Mouse (Mus musculus) right cerebral cortex, postnatal 36 days (tissue): ENCODE data around the gene Ttc41.
"Not testable (repeated sequence)": the region's sequence is repeated elsewhere in the genome, so short reads cannot be mapped to it uniquely, and the experiment has no call there.

Experiments
- DNase-seq, 2 experiments: peaks; one replicate each; pipeline ENCODE4 v3.0.0; 2022; ENCODE audit warnings: low spot score in 2 of 2, mixed read lengths in 1 of 2

The Ttc41 gene

DNA sequence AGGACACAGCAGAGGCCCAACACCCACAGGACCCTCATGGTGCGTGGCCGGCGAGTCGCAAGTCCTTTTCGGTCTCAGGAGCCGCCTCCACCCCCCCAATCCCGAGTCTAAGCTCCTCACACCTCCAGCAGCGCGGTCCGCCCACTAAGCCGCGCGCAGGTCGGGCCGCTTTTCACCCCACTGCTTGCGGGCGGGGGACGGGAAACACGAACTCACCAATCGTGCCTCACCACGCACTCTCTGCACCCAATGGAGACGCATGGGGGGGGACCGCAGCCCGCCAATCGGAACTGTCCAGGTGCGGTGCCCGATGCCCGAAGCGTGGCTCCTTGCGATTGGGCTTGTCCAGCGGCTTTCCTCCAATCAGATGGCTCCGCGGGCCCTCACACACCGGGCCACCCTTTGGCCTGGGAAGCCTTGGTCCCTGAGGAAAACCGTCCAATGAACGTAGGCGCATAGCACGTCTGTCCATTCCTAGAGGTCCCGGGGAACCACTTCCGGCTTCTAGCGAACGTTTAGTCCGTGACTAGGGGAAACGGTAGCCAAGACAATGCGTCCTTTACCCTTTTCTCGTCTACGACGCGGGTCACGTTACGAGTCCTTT is at the start of gene Ttc41, which contains the start of gene Hsp90b1:
TSS of gene Ttc41 (plus strand) at position 494 of the 604 bp plus-strand sequence.
TSS of gene Hsp90b1 (minus strand) at position 192 of the 604 bp plus-strand sequence.
- peak; percentile 100 for DNase-seq

DNA sequence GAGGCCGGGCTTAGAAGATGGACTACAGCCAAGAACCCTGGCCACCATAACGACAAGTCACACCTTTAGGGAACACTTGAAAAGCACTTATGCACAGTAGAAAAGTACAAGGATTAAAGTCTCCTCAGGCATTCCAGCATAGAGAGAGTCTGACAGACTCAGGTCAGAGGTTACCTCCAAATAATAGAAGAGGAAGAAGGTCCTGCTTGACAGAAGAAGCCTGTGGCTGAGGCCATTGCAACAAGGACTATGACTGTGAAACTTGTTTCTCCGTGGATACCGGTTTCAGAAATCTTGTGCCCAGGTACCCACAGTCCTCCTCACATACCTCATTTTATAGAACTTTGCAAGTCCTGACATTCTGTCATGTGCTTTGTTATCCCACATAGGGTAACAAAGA is 35.1 kb upstream of the Ttc41 start:
- not testable (repeated sequence) for DNase-seq

DNA sequence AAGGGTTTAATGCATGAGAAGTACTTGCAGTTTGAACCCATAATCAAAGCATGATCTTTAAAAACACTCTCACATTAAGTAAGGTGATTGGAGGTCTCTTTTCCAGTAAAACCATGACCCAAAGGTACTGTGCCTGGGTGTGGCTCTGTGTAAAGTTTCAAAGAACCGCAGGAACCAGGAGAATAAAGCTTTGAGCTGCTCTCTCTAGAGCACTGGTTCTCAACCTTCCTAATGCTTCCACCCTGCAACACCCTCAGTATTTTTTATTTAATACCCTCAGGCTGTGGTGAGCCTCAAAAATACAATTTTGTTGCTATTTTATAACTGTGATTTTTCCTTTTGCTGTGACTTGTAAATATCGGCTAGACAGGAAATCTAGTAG is 20.8 kb upstream of the Ttc41 start:
- DNase-seq, result not testable (repeated sequence)

DNA sequence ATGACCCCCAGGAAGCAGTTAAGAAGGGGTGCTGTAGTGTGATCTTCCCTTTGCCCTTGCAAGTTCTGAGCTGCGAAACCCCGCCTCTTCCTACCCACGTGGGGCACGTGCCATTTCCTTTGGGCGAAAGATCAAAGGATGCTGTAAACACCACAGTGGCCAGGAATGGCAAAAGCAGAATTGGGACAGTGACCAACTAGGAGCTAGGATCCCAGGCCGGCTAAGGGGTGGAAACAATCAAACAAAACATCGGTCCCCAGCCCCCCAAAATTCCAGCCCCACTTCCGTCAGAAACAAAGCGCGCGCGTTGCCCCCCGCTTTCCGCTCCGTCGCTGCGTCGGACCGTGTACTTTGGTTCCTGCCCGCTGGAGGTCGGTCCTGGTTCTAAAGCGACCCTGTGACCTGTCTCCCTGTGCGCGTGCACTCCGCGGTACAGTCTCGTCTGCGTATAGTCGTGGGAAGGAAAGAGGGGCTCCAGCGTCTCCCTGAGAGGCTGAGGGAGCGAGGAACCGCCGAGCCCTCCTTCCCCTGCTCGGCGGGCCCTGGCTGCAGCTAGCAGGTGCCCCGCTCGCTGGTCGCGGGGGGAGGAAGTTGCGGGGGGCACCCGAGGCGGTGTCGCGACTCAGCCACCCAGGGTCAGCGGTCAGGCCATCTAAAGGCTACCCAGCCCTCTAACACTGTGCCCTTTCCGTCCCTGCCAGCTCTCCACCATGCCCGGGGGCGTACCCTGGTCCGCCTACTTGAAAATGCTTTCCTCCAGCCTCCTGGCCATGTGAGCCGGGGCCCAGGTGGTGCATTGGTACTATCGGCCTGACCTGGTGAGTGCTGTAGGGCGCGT is 20.2 kb upstream of the Ttc41 start:
- peak; percentile 64 to 70 for DNase-seq

DNA sequence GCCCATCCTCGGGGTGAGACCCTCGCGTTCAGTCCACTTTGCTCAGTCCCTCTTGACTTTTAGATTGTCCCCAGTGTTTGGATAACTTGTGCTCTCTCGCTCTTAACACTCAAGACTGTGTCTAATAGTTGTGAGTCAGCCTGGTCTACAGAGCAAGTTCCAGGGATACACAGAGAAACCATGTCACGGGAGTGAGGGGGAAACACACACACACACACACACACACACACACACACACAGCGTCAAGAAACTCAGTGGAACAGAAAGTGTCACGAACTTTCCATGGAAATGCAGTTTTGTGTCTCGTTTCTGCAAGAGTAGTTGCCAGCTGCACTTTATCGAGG is 19.6 kb upstream of the Ttc41 start:
- DNase-seq, result not testable (repeated sequence)

DNA sequence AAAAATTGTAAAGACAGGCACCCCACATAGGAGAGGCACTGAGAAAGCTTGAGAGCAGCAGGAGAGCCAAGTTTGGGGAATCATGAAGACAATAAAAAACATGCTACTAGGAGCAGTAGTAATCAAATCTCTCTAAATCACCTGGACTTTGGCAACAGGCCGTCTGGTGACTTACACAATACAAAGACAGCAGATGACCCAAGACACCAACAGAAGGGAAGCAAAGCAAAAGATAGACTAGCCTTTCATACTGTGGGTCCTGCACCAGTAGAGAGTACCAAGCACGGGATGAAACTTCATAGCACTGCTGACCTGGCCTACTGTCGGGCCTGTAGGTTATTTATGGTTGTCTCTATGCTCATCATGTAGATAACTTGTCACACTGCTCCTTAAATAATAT is 5.4 kb upstream of the Ttc41 start:
- no peak for DNase-seq

DNA sequence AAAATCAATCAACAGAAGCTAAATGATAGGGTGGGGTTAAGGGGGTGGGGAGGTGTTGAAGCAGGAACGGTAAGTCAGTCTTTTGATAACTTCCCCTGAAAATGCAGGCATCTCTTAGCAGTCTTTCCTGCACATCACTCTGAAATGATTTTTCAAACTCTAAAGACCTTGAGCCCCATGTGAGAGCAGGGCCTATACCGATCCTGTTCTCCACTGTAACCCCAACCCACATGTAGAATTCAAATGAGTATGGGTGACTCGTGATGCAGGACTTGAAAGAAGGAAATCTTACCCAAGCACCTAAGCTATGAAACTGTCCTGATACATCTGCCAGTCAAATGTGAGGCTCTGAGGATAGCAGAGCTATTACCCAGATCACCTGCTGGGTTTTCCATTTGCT is 4.6 kb upstream of the Ttc41 start:
- no peak for DNase-seq

DNA sequence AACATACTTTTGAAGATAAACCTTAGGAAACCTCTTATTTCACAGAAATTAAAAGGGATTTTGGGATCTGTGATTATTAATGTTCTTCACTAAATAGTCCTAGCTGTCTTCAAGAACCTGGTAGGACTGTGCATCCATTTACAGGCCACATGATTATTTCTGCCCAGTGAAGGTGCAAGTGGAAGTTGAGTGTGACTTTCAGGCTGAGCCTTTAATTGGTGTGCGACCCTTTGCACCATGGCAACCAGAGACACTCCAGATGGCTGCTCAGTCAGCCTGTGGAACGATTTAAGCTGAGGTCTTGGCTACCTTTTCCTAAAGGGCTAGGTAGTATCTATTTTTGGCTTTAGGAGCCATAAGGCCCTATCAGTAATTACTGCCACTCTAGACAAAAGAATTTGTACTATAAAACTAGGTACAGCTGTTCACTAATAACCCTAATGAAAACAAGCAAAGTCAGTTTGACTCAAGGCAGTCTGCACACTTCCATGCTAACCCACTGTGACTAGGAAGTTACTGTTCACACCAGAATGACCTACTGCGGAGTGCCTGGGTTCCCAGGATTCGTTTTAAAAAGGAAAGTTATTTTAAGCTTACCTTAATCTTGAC is 3.2 kb upstream of the Ttc41 start:
- DNase-seq, result no peak

DNA sequence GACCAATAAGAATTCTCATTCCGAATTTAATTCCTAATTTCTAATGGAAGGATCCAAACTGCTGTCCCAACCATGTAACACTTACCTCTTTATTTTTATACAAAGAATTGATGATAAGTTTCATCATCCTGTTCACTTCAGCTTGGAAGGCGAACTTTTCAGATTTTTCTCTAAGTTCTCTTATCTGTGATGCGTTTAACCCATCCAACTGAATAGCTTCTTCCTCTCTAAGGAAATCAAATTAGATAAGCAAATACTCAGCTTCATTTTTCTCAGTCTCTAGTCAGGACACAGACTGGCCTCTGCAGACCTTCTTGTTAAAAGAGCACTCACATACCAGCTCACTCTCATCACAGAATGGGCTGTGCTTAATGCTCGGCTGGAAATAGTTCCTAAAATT is 2.2 kb upstream of the Ttc41 start:
- DNase-seq, result no peak

DNA sequence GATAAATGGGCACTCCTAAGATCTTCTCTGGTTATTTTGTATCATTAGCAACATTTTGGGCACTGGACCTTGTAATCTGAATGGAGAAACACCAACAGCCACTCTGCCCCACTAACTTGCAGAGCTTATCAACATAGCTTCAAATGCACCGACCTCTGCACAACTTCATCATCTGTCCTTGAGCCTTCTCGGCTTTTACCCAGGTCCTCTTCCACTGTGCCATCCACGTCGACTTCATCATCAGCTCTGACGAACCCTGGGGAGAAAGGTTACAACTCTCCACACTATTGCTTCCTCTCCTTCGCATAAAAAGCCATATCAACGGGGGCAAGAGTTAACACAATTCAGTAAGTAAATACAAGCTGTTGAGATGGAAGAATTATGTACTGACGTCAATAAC is 1.5 kb upstream of the Ttc41 start:
- DNase-seq, result no peak

DNA sequence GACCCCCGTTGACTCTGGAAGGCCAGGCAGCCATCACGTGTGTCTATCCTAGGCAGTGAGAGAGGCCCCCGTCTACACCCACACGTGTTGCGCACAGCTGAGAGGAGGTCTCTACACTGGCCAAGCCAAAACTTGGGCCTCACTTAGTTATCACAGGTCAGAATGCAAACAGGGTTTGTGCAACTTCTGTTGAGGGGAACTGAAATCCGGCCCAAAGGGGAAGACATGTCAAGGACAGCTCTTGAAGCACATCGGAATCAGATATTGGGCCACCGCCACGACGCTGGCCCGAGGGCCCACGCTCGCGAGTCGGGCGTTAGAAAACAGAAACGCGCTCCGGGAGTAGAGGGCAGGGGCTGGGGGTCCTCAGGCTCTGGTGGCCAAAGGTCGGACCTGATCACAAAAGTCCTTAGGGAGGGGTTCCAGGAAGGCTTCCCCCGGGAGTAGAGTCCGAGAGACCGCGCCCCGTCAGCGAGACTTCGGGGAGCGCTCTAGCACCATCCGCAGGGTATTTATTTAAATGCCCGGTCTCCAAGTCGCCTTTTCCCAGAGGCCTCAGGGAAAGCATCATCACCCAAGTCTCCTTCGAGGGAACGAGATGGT is 921 bp upstream of the Ttc41 start:
- DNase-seq, result peak in 1 of 2 experiments; percentile 12

DNA sequence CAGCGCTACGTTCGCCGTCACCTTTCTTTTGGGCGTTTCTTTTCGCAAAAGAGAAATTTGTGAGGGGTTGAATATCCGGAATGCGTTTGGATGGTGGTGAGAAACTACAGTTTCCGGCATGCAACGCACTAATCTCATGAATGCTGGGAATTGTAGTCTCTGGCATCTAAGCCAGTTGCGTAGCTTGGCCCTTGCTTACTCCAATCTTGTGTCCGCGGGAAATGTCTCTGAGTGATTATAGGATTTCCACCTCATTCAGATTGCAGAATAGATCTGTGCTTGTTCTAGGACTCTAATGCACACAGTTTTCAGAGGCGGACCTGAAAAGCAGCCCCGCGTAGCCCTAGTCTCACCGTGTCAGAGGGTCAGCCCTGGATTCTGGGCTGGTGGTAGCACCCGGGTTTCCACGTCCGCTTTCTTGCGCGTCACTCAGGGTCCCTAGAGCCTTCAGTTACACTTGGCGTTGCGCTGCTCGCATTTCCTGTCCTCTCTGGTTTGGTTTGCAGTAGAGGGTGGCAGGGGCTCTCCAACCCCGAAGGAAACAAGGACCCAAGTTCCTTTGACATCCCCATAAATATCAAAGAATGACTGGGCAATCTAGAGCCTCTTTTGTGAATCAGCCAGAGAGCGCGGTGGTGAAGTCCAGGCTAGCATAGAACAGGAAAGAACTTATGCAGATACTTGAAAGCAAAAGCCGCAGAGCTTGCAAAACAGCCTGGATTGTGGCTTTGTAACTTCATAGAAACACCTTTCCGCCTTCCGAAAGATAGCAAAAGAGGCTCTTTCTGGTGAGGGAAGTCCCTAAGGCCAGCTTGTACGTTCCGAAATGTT is 526 bp downstream of the Ttc41 start:
- DNase-seq, result peak in 1 of 2 experiments; percentile 79

DNA sequence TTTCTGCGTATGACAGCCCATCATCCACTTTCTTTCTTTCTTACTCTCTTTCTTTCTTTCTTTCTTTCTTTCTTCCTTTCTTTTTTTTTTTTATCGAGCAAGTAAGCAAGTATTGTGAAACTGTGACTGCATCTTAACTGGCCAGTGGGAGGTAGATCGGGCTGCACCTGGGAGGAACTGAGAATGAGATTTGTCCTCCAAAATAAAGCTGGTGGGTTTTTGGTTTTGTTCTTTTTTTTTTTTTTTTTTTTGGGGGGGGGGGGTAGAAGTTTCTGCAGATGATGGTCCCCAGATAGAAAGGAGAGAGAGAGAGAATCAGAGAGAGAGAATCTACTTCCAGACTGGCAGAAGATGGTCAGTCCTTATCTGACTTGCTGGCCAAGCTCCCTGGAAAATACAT is 1.5 kb downstream of the Ttc41 start:
- DNase-seq, result no peak

DNA sequence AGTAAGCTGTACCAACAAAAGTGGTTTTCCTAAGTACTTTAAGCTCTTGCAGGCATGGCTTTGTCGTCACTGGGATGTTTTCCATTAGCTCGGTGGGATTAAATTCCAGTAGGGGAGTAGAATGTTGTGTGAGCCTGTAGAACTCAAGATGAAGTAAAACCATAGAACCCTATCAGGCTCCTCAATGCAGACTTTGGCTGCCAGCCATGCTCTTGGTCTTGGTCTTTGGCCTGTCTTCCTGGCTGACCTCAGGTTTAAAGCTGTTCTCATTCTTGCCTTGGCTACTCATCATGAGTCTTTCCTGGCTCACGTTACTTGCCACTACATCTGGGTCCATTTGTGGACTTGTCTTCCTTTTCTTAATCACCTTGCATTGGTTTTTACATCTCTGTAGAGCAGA is 6.5 kb downstream of the Ttc41 start:
- DNase-seq, result no peak

DNA sequence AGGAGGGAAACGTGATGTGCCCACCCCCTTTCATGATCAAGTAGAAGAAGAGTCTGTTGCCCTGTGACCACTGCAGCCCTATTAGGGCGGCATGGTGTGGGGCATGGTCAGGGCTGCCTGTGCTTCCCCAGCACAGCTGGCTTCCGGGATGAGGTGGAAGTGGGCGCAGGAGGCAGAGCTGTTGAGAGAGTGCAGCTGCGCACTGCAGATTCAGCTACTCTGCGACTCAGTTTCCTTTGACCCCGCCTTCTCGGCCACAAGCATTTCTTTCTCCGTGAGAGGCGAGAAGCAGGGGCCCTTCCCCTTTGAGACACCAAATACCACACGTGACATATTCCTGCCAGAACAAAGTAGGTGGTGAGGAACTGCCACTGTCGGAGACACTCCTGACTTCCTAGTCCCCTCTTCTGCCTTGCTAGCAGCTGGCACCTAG is 22.0 kb downstream of the Ttc41 start:
- DNase-seq, result peak in 1 of 2 experiments; percentile 24

DNA sequence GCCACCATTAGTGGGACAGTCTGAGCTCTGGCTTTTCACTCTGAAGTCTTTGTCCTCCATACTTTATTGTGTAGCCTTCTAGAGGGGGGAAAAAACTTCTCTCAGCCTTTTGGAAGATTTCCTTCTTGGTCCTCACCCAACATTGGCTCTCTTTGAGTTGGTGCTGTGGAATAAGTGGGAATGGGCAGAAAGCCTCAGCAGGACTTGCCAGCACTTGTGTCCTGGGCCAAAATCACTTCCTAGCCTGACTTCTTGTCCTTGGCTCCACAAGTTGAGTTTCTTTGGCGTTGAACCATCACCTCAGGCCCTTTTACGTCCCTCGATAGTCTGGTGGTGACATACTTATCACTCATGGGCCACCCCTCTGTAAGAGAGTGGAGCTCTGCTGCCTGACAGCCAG is 22.6 kb downstream of the Ttc41 start:
- no peak for DNase-seq

DNA sequence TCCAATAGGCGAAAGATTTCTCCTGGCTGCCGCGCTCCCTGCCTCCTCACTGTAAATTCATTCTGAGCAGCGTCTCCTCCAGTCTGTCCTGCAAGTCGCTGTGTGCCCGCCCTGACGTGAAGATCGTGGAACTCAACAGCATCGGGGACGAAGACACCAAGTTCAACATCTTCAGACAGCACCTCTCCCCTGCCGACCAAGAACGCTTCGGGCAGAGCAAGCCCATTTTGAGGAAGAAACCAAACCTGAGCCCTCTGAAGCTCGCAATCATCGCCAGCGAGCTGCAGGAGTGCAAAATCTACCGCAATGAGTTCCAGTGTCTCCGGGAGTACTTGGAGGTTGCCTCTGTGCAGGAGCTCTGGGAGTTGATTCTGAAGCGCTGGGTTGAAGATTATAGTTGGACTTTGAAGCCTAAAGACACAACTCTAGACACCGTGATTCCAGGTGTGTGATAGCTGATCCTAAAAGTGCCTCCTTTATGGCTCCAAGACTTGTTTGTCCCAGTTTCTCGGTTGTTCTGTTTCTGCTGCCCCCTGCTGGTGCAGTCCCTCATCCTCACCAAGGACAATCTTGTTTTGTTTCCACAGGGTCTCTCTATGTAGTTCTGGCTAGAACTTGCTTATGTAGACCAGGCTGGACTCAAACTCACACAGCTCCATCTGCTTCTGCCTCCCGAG is 25.4 kb downstream of the Ttc41 start:
- DNase-seq, result peak; percentile 69 to 75

DNA sequence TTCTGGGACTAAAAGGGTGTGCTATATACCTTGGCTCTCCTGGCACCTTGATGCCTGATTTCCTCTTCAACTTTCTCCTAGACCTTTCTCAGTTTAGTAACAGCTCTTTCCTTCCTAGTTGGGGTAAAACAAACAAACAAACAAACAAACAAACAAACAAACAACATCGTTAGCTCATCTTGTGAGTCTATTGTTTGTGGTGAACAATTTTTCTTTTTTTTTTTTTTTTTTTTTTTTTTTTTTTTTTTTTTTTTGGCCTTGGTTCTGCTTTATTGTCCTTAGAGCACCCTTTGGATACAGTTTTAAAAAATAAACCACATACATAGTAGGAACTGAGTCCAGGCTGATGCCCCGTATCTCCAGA is 25.9 kb downstream of the Ttc41 start:
- no peak for DNase-seq

DNA sequence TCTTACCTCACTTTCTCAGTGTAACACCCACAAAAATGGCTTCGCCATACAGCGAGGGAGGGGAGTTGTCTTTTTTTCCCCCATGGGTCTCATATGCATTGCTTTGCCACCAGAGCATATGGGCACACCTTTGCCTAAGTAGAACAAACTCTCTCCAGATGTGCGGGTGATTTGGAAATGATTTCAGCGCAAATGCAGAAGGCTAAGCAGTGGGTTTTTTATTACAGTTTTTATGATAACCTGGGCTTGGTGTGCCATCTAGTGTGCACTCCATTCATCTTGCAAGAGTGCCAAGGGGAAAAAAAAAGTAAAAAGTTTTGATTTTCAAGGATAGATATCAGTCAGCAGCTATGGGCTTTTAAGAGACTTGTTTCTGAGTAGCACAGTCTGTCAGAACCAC is 29.4 kb downstream of the Ttc41 start:
- DNase-seq, result no peak

DNA sequence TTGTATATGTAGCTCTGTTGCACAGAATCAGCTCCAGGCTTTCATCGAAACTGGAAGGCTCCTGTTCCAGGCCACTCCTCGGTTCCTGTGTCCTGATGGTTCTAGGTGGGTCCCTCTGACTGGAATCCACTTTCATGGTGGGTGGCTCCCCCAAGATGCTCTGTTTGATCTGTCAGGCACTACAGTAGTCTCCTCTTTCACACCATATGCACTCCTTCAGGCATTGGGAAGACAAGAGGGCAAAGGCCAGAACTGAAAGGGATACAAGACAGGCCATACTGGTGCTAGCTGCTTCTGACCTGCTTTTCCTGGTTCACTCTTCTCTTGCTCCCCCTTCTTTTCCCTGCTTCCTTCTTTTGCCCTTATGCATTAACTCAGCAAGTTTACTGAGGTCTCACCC is 37.3 kb downstream of the Ttc41 start:
- DNase-seq, result no peak

DNA sequence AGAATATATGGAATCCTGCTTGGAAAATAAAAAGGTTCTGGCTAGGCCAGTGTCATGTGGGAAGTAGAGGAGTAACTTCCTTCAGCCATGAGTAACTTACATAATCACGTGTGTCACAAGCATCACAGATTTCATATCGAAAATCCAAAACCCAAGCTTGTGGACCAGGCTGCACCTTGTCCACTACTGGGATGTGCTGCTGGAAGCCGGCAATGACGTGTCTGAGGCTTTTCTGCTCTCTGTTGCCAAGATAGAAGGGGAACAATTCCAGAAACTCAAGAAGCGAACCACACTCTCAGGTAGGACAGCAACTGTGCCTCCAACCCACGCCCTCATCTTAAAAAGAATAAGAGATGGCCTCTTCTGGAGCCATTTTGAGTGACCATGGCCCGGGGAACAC is 38.7 kb downstream of the Ttc41 start:
- DNase-seq, result no peak
